8 mouse cellular contexts compared by ENCODE assay signal in genomic region chr3:139075333-139076058, GRCm38 (mm10). TPM values are rescaled to one million over a fixed set of nuclear protein-coding genes. Genes with fewer than 3 reads are reported as not detected.
DNase-seq lines count a peak whose midpoint lies in the region; ATAC-seq and TF ChIP-seq lines count a peak whose summit lies in the region.

No protein-coding gene starts in this region.

- TF ChIP-seq EP300 in stomach, postnatal 0 days (optimal IDR thresholded peaks at IDR 0.05): no peak

- no peaks in the 10 kb centered on the region for H3K36me3 ChIP-seq in forebrain, embryonic 13.5 days (ENCODE audit: poor library complexity, severe bottlenecking)
- H3K36me3 ChIP-seq in liver, embryonic 16.5 days (ENCODE audit: control insufficient read depth, insufficient read depth): no peaks in the 10 kb centered on the region
- H3K36me3 ChIP-seq in neural tube, embryonic 12.5 days: no peaks in the 10 kb centered on the region
- H3K36me3 ChIP-seq in stomach, postnatal 0 days (ENCODE audit: control insufficient read depth, insufficient read depth, low read length): no peaks in the 10 kb centered on the region

- DNase-seq in ES-CJ7 (ENCODE audit: low read depth, low spot score): peak; percentile 84
- peak; percentile 92 to 94 for DNase-seq in heart, postnatal 10 days
- peak; percentile 60 for DNase-seq in large intestine, adult 2 months (ENCODE audit: low read depth, low spot score)
- peak; percentile 96 for DNase-seq in stomach, postnatal 0 days (ENCODE audit: low spot score)

- peak overlapping the region; percentile 90 for H3K4me3 ChIP-seq in forebrain, embryonic 13.5 days
- H3K4me3 ChIP-seq in liver, embryonic 16.5 days (ENCODE audit: low read depth, low read length): peak overlapping the region; percentile 95
- H3K4me3 ChIP-seq in neural tube, embryonic 12.5 days: peak overlapping the region; percentile 87
- H3K4me3 ChIP-seq in stomach, postnatal 0 days (ENCODE audit: low read depth, low read length): peak overlapping the region; percentile 62

- H3K4me1 ChIP-seq in forebrain, embryonic 13.5 days: peaks cover 17% of the 10 kb centered on the region
- H3K4me1 ChIP-seq in liver, embryonic 16.5 days (ENCODE audit: control insufficient read depth, low read depth, low read length): peaks cover 9% of the 10 kb centered on the region
- no peaks in the 10 kb centered on the region; the same call in 1 of the 2 replicates for H3K4me1 ChIP-seq in neural tube, embryonic 12.5 days
- no peaks in the 10 kb centered on the region for H3K4me1 ChIP-seq in stomach, postnatal 0 days (replicated peaks; ENCODE audit: control insufficient read depth, insufficient read depth)

- peak; percentile 89 for ATAC-seq in cerebellum, adult (ENCODE audit: insufficient number of reproducible peaks, low FRiP score, low TSS enrichment)
- ATAC-seq in forebrain, embryonic 13.5 days: peak; percentile 97
- peak; percentile 97 for ATAC-seq in liver, embryonic 16.5 days (ENCODE audit: low read depth)
- peak; percentile 95 for ATAC-seq in neural tube, embryonic 12.5 days (ENCODE audit: low FRiP score, low read depth)
- ATAC-seq in stomach, postnatal 0 days (ENCODE audit: low FRiP score, low TSS enrichment): peak; percentile 99

- intact Hi-C loops in heart, postnatal 10 days (cut with DNase I): loop anchor here (5.0 to 10.0 kb wide), 3 partner anchors 331 to 633 kb away; partner anchors contain the start of genes Adh5, Metap1 and Tspan5

- H3K27me3 ChIP-seq in forebrain, embryonic 13.5 days: no peaks in the 10 kb centered on the region; the same call in 1 of the 2 replicates
- H3K27me3 ChIP-seq in liver, embryonic 16.5 days (ENCODE audit: control insufficient read depth, insufficient read depth, low read depth, low read length): no peaks in the 10 kb centered on the region
- H3K27me3 ChIP-seq in neural tube, embryonic 12.5 days (replicated peaks): no peaks in the 10 kb centered on the region
- H3K27me3 ChIP-seq in stomach, postnatal 0 days (ENCODE audit: control insufficient read depth, insufficient read depth, low read length): no peaks in the 10 kb centered on the region

- TF ChIP-seq CTCF in stomach, postnatal 0 days (IDR thresholded peaks at IDR 0.05; ENCODE audit: low read depth): peak; percentile 31; the same call in 1 of the 2 replicates

- H3K4me2 ChIP-seq in forebrain, embryonic 13.5 days: peak overlapping the region; percentile 79
- peak overlapping the region; percentile 99 for H3K4me2 ChIP-seq in liver, embryonic 16.5 days (ENCODE audit: low read depth, low read length)
- H3K4me2 ChIP-seq in neural tube, embryonic 12.5 days (replicated peaks): peak overlapping the region; percentile 88
- H3K4me2 ChIP-seq in stomach, postnatal 0 days (replicated peaks; ENCODE audit: low read depth): peak overlapping the region; percentile 99

- H3K27ac ChIP-seq in forebrain, embryonic 13.5 days: peak overlapping the region; percentile 85
- peak overlapping the region; percentile 85 for H3K27ac ChIP-seq in liver, embryonic 16.5 days (ENCODE audit: low read length)
- H3K27ac ChIP-seq in neural tube, embryonic 12.5 days: peak overlapping the region; percentile 79
- H3K27ac ChIP-seq in stomach, postnatal 0 days (replicated peaks): peak overlapping the region; percentile 97

- H3K9ac ChIP-seq in forebrain, embryonic 13.5 days: peak overlapping the region; percentile 73
- peak overlapping the region; percentile 78 for H3K9ac ChIP-seq in liver, embryonic 16.5 days (ENCODE audit: low read depth, low read length)
- peak overlapping the region; percentile 79 for H3K9ac ChIP-seq in neural tube, embryonic 12.5 days
- H3K9ac ChIP-seq in stomach, postnatal 0 days (ENCODE audit: low read length): peak overlapping the region; percentile 72

- H3K9me3 ChIP-seq in forebrain, embryonic 13.5 days (replicated peaks): no peaks in the 10 kb centered on the region
- H3K9me3 ChIP-seq in liver, embryonic 16.5 days (replicated peaks; ENCODE audit: control insufficient read depth, low read length): no peaks in the 10 kb centered on the region
- H3K9me3 ChIP-seq in neural tube, embryonic 12.5 days: no peaks in the 10 kb centered on the region
- H3K9me3 ChIP-seq in stomach, postnatal 0 days (ENCODE audit: control insufficient read depth, low read length): no peaks in the 10 kb centered on the region

- WGBS in forebrain, embryonic 13.5 days: under 1% methylated on average over 53 of the region's 72 CpGs
- under 1% methylated on average over 71 of the region's 72 CpGs for WGBS in large intestine, adult 2 months
- under 1% methylated on average over 67 of the region's 72 CpGs for WGBS in liver, embryonic 16.5 days (ENCODE audit: insufficient replicate concordance)
- WGBS in neural tube, embryonic 12.5 days: under 1% methylated on average over 72 of the region's 72 CpGs
- under 1% methylated on average over 48 of the region's 72 CpGs for WGBS in stomach, postnatal 0 days

RNA-seq across cellular contexts. Expression of gene Rap1gds1, which starts 0.5 kb away (rescaled TPM):
- 44.8 and 51.6 TPM in 2 replicates for polyA plus RNA-seq in forebrain, embryonic 13.5 days (2015; fragmentation: Nextera tagmentation; extraction: Ambion mirVana)
- total RNA-seq in heart, postnatal 10 days (2021): 10 to 100 TPM; 43.6 to 45.0 TPM
- polyA plus RNA-seq in large intestine, adult 2 months (2012; rRNA removed): 18.2 and 20.0 TPM in 2 replicates
- 13.7 and 14.8 TPM in 2 replicates for polyA plus RNA-seq in liver, embryonic 16.5 days (2015; fragmentation: Nextera tagmentation; extraction: Ambion mirVana)
- 83.4 and 93.7 TPM in 2 replicates for polyA plus RNA-seq in neural tube, embryonic 12.5 days (2016; fragmentation: Nextera tagmentation; extraction: Ambion mirVana)
- polyA plus RNA-seq in stomach, postnatal 0 days (2015; fragmentation: Nextera tagmentation; extraction: Ambion mirVana): 22.5 and 24.1 TPM in 2 replicates

Comparison
In these comparisons a context has a peak if more than half of its experiments do, and no peak if none do; other contexts are left out.
1. Peak in every context shown above with its lines: DNase-seq, ATAC-seq, H3K4me3 ChIP-seq and H3K27ac ChIP-seq.